Comparison of ENCODE assay signal across 9 mouse cellular contexts in the genomic region with DNA sequence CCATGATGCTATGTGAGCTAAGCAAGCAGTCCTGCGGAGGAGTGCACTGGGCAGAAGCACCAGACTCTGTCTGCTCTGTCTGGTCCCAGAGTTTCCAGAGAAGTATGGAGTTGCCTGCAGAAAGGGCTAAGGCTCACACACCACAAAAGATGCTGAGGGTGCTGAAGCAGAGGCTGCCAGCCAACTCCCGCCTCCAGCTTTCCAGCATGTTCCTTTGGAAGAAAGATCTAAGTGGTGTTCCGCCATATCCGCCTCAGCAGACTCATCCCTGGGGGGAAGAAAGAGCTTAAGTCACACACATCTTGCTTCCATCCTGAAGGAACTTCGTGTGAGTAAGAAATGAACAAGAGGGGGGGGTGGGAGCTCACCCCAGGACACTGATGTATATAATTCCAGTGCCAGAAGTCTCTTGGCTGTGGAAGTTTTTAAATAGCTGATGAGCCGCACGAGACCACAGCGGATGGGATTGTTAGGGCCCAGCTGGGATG. TPM values are rescaled to one million over a fixed set of nuclear protein-coding genes. Genes with fewer than 3 reads are reported as not detected.
A peak's percentile ranks its signal among the peaks of the same experiment; 100 is the strongest.
DNase-seq lines count a peak whose midpoint lies in the region; ATAC-seq and TF ChIP-seq lines count a peak whose summit lies in the region.
"Had no signal": no experiment of that assay in that cellular context is flagged by ENCODE, and none has a peak within 500 bp of the region (broad histone marks: within the 10 kb centered on the region; RNA-seq: fewer than 3 reads in every experiment).

No protein-coding gene starts in this region.

- no peak for TF ChIP-seq EP300 in heart, postnatal 0 days (IDR thresholded peaks at IDR 0.05; ENCODE audit: low read depth)
- no peak for TF ChIP-seq EP300 in liver, postnatal 0 days (IDR thresholded peaks at IDR 0.05; ENCODE audit: low read depth)

- H3K9me3 ChIP-seq in heart, embryonic 12.5 days (replicated peaks) = no peaks in the 10 kb centered on the region
- H3K9me3 ChIP-seq in heart, postnatal 0 days (replicated peaks; ENCODE audit: control insufficient read depth, low read length) = no peaks in the 10 kb centered on the region
- no peaks in the 10 kb centered on the region for H3K9me3 ChIP-seq in limb, embryonic 15.5 days
- H3K9me3 ChIP-seq in liver, postnatal 0 days (ENCODE audit: low read length) = no peaks in the 10 kb centered on the region

- no peak overlapping the region for H3K4me3 ChIP-seq in heart, embryonic 12.5 days
- no peak overlapping the region for H3K4me3 ChIP-seq in heart, postnatal 0 days (ENCODE audit: low read depth, low read length)
- H3K4me3 ChIP-seq in limb, embryonic 15.5 days = no peak overlapping the region
- no peak overlapping the region for H3K4me3 ChIP-seq in liver, postnatal 0 days (ENCODE audit: low read depth, low read length)

- H3K27ac ChIP-seq in heart, embryonic 12.5 days (ENCODE audit: poor library complexity, severe bottlenecking) = no peak overlapping the region
- H3K27ac ChIP-seq in heart, postnatal 0 days (ENCODE audit: low read depth) = no peak overlapping the region
- peak overlapping the region; percentile 83 for H3K27ac ChIP-seq in limb, embryonic 15.5 days
- no peak overlapping the region for H3K27ac ChIP-seq in liver, postnatal 0 days (ENCODE audit: low read depth)

- peak; percentile 65 for DNase-seq in heart, adult 8-10 months (ENCODE audit: low spot score)
- DNase-seq in adipocyte (ENCODE audit: low spot score) = peak; percentile 43
- peak; percentile 57 for DNase-seq in heart, postnatal 0 days (ENCODE audit: low spot score)
- no peak for DNase-seq in adrenal gland, adult (ENCODE audit: inconsistent age in 2 of 2, low spot score in 1 of 2)
- no peak for DNase-seq in liver, postnatal 0 days
- DNase-seq in spleen, postnatal 36 days (ENCODE audit: low spot score in 2 of 2) = no peak

- H3K9ac ChIP-seq in heart, embryonic 12.5 days = no peak overlapping the region
- no peak overlapping the region for H3K9ac ChIP-seq in heart, postnatal 0 days (replicated peaks; ENCODE audit: low read depth, low read length)
- H3K9ac ChIP-seq in limb, embryonic 15.5 days = peak overlapping the region; percentile 4; the same call in 1 of the 2 replicates
- no peak overlapping the region for H3K9ac ChIP-seq in liver, postnatal 0 days (replicated peaks)

- H3K36me3 ChIP-seq in heart, embryonic 12.5 days = no peaks in the 10 kb centered on the region
- no peaks in the 10 kb centered on the region for H3K36me3 ChIP-seq in heart, postnatal 0 days (replicated peaks; ENCODE audit: control insufficient read depth, insufficient read depth, low read length)
- no peaks in the 10 kb centered on the region for H3K36me3 ChIP-seq in limb, embryonic 15.5 days
- H3K36me3 ChIP-seq in liver, postnatal 0 days (replicated peaks; ENCODE audit: insufficient read depth, low read length) = no peaks in the 10 kb centered on the region

- 71% methylated on average over 8 of the region's 8 CpGs for WGBS in heart, embryonic 12.5 days
- WGBS in heart, postnatal 0 days = 57% methylated on average over 8 of the region's 8 CpGs
- WGBS in limb, embryonic 15.5 days = 38% methylated on average over 8 of the region's 8 CpGs
- WGBS in liver, postnatal 0 days (ENCODE audit: insufficient replicate concordance) = 67% methylated on average over 8 of the region's 8 CpGs

- TF ChIP-seq CTCF in heart, postnatal 0 days (IDR thresholded peaks at IDR 0.05; ENCODE audit: low read depth) = no peak
- no peak for TF ChIP-seq CTCF in liver, postnatal 0 days (IDR thresholded peaks at IDR 0.05; ENCODE audit: low read depth)

- H3K4me2 ChIP-seq in heart, embryonic 12.5 days = no peak overlapping the region
- H3K4me2 ChIP-seq in heart, postnatal 0 days (ENCODE audit: low read depth, low read length) = no peak overlapping the region
- no peak overlapping the region for H3K4me2 ChIP-seq in limb, embryonic 15.5 days
- no peak overlapping the region for H3K4me2 ChIP-seq in liver, postnatal 0 days (ENCODE audit: low read depth, low read length)

- H3K4me1 ChIP-seq in heart, embryonic 12.5 days (replicated peaks) = peaks cover 12% of the 10 kb centered on the region
- H3K4me1 ChIP-seq in heart, postnatal 0 days (ENCODE audit: control insufficient read depth, insufficient read depth) = no peaks in the 10 kb centered on the region; the same call in 1 of the 2 replicates
- H3K4me1 ChIP-seq in limb, embryonic 15.5 days = peaks cover 33% of the 10 kb centered on the region
- no peaks in the 10 kb centered on the region for H3K4me1 ChIP-seq in liver, postnatal 0 days (ENCODE audit: insufficient read depth)

- H3K27me3 ChIP-seq in heart, embryonic 12.5 days (replicated peaks) = peaks cover 24% of the 10 kb centered on the region
- no peaks in the 10 kb centered on the region; the same call in 1 of the 2 replicates for H3K27me3 ChIP-seq in heart, postnatal 0 days (ENCODE audit: control insufficient read depth, insufficient read depth, low read length)
- no peaks in the 10 kb centered on the region for H3K27me3 ChIP-seq in limb, embryonic 15.5 days
- no peaks in the 10 kb centered on the region for H3K27me3 ChIP-seq in liver, postnatal 0 days (ENCODE audit: insufficient read depth, low read length)

- ATAC-seq in heart, embryonic 12.5 days (ENCODE audit: insufficient number of reproducible peaks, low FRiP score) = no peak
- ATAC-seq in heart, postnatal 0 days (ENCODE audit: insufficient read depth, low read depth) = no peak; the same call in 1 of the 2 replicates
- ATAC-seq in limb, embryonic 15.5 days (ENCODE audit: insufficient number of reproducible peaks, low FRiP score, low TSS enrichment, low read depth) = peak; percentile 78
- ATAC-seq in liver, postnatal 0 days = no peak

RNA-seq across cellular contexts. Expression of gene Mlph, which starts 10.9 kb away (rescaled TPM):
- total RNA-seq in heart, adult 8-10 months (2022) = 1 to 10 TPM in 2 of 4 experiments, under 1 TPM in 2; 0.75 to 1.5 (median 1.1) TPM
- polyA plus RNA-seq in heart, embryonic 12.5 days (2016; fragmentation: Nextera tagmentation; extraction: Ambion mirVana) = 0.31 and 0.35 TPM in 2 replicates
- total RNA-seq in heart, postnatal 0 days (2014; rRNA removed; ENCODE audit: low replicate concordance) = 0.04 and 0.27 TPM in 2 replicates
- polyA plus RNA-seq in heart, postnatal 0 days (2015; fragmentation: Nextera tagmentation; extraction: Ambion mirVana) = 0.12 TPM in 2 replicates
- polyA plus RNA-seq in limb, embryonic 15.5 days (2015; fragmentation: Nextera tagmentation; extraction: Ambion mirVana) = 1.4 and 1.6 TPM in 2 replicates
- polyA plus RNA-seq in liver, postnatal 0 days (2015; fragmentation: Nextera tagmentation; extraction: Ambion mirVana) = 0.06 TPM in 1 of 2 replicates, not detected in the other

RNA-seq across cellular contexts. Expression of gene Prlh, which starts 48.9 kb away (rescaled TPM):
- total RNA-seq in heart, adult 8-10 months (2022) = not detected
- polyA plus RNA-seq in heart, embryonic 12.5 days (2016; fragmentation: Nextera tagmentation; extraction: Ambion mirVana) = not detected in 2 replicates
- not detected in 2 replicates for total RNA-seq in heart, postnatal 0 days (2014; rRNA removed; ENCODE audit: low replicate concordance)
- polyA plus RNA-seq in heart, postnatal 0 days (2015; fragmentation: Nextera tagmentation; extraction: Ambion mirVana) = not detected in 2 replicates
- not detected in 2 replicates for polyA plus RNA-seq in limb, embryonic 15.5 days (2015; fragmentation: Nextera tagmentation; extraction: Ambion mirVana)
- not detected in 2 replicates for polyA plus RNA-seq in liver, postnatal 0 days (2015; fragmentation: Nextera tagmentation; extraction: Ambion mirVana)
- polyA plus RNA-seq: brain, embryonic 14.5 days had no signal

Comparison
In these comparisons a context has a peak if more than half of its experiments do, and no peak if none do; other contexts are left out.
1. DNase-seq: peak in heart, adult 8-10 months (single experiment), adipocyte (single experiment) and heart, postnatal 0 days (single experiment); none in adrenal gland, adult (0 of 2), liver, postnatal 0 days (single experiment) and spleen, postnatal 36 days (0 of 2).